Mouse (Mus musculus) erythroblast, embryonic 14.5 days (primary cell): ENCODE measurements around the gene Avp. TPM values are rescaled to one million over a fixed set of nuclear protein-coding genes. Genes with fewer than 3 reads are reported as not detected.

Experiments
- H3K27me3 ChIP-seq: 2 replicates; pipeline ENCODE4 v1.6.1; 2012; ENCODE audit warnings: inconsistent platforms; ENCODE audit not compliant: control insufficient read depth
- H3K36me3 ChIP-seq: 2 replicates; pipeline ENCODE4 v1.6.1; 2012; ENCODE audit warnings: mild to moderate bottlenecking, inconsistent platforms; ENCODE audit not compliant: control insufficient read depth
- H3K4me1 ChIP-seq: 2 replicates; pipeline ENCODE4 v1.6.1; 2012; ENCODE audit warnings: inconsistent platforms; ENCODE audit not compliant: control insufficient read depth
- H3K4me3 ChIP-seq: replicated peaks from 2 replicates; pipeline ENCODE3; 2012; ENCODE audit warnings: moderate library complexity, mild to moderate bottlenecking, inconsistent platforms
- H3K9me3 ChIP-seq: 2 replicates; pipeline ENCODE4 v1.6.1; 2012; ENCODE audit warnings: low read length, inconsistent platforms, mixed read lengths; ENCODE audit not compliant: control insufficient read depth
- GATA1 ChIP-seq: IDR thresholded peaks from 2 replicates; pipeline ENCODE4 v1.6.1; 2012; ENCODE audit warnings: low read length, inconsistent platforms, mixed read lengths
- TAL1 ChIP-seq: IDR thresholded peaks from 3 replicates; pipeline ENCODE4 v1.6.1; 2012; ENCODE audit warnings: low read length, inconsistent platforms, mixed read lengths
- polyA plus RNA-seq: library from polyadenylated mRNA; stranded (reverse); fragments of >175 nt; gene quantifications from 2 replicates; pipeline ENCODE4 v1.2.3, GENCODE M21; 2012

Avp gene
- polyA plus RNA-seq, 1 experiment: not detected

GRCm38 (mm10) chr2:130591016-130591415 is 8.7 kb upstream of the Avp start:
- Histone ChIP-seq H3K4me1 (peaks cover 5% of the 10 kb centered on the region), H3K9me3 (no peaks in the 10 kb centered on the region), H3K27me3 (no peaks in the 10 kb centered on the region), H3K4me3 (no peak overlapping the region), H3K36me3 (peaks cover 39% of the 10 kb centered on the region)
- TF ChIP-seq GATA1: no peak
- no peak for TF ChIP-seq TAL1

- TF ChIP-seq TAL1 (no peak), GATA1 (no peak)
- peaks cover 28% of the 10 kb centered on the region for H3K36me3 ChIP-seq
Observed at GRCm38 (mm10) chr2:130589761-130590160, 7.4 kb upstream of the Avp start.

GRCm38 (mm10) chr2:130589157-130589556 is 6.8 kb upstream of the Avp start:
- H3K36me3 ChIP-seq: peaks cover 24% of the 10 kb centered on the region
- TF ChIP-seq GATA1 (no peak), TAL1 (no peak)
- no peaks in the 10 kb centered on the region for H3K9me3 ChIP-seq
- H3K27me3 ChIP-seq: peaks cover under 1% of the 10 kb centered on the region; the same call in 1 of the 2 replicates
- no peak overlapping the region for H3K4me3 ChIP-seq
- H3K4me1 ChIP-seq: peaks cover 3% of the 10 kb centered on the region; the same call in 1 of the 2 replicates

More at GRCm38 (mm10) chr2:130589761-130590160, 7.4 kb upstream of the Avp start:
- Histone ChIP-seq H3K4me1 (peaks cover 3% of the 10 kb centered on the region; the same call in 1 of the 2 replicates), H3K9me3 (no peaks in the 10 kb centered on the region), H3K27me3 (no peaks in the 10 kb centered on the region), H3K4me3 (no peak overlapping the region)

- H3K36me3 ChIP-seq: peaks cover 23% of the 10 kb centered on the region
- peaks cover 3% of the 10 kb centered on the region; the same call in 1 of the 2 replicates for H3K4me1 ChIP-seq
- no peak overlapping the region for H3K4me3 ChIP-seq
- TF ChIP-seq TAL1 (no peak), GATA1 (no peak)
- peaks cover 5% of the 10 kb centered on the region; the same call in 1 of the 2 replicates for H3K27me3 ChIP-seq
- H3K9me3 ChIP-seq: no peaks in the 10 kb centered on the region
Observed at GRCm38 (mm10) chr2:130588373-130588772, 6.0 kb upstream of the Avp start.

GRCm38 (mm10) chr2:130586016-130586415 is 3.7 kb upstream of the Avp start:
- H3K4me3 ChIP-seq: no peak overlapping the region
- no peak for TF ChIP-seq TAL1
- TF ChIP-seq GATA1: no peak
- H3K9me3 ChIP-seq: no peaks in the 10 kb centered on the region
- peaks cover 3% of the 10 kb centered on the region; the same call in 1 of the 2 replicates for H3K4me1 ChIP-seq
- peaks cover 9% of the 10 kb centered on the region for H3K36me3 ChIP-seq
- H3K27me3 ChIP-seq: peaks cover 28% of the 10 kb centered on the region

- Histone ChIP-seq H3K36me3 (no peaks in the 10 kb centered on the region), H3K4me3 (no peak overlapping the region), H3K27me3 (peaks cover 48% of the 10 kb centered on the region), H3K9me3 (no peaks in the 10 kb centered on the region; the same call in 1 of the 2 replicates), H3K4me1 (peaks cover 3% of the 10 kb centered on the region; the same call in 1 of the 2 replicates)
- TF ChIP-seq GATA1 (no peak), TAL1 (no peak)
Observed at GRCm38 (mm10) chr2:130583902-130584560, 1.7 kb upstream of the Avp start.

- H3K4me3 ChIP-seq: no peak overlapping the region
- peaks cover 6% of the 10 kb centered on the region for H3K4me1 ChIP-seq
- H3K27me3 ChIP-seq: peaks cover 76% of the 10 kb centered on the region
- H3K36me3 ChIP-seq: no peaks in the 10 kb centered on the region
- TF ChIP-seq GATA1 (no peak), TAL1 (no peak)
- H3K9me3 ChIP-seq: peaks cover 4% of the 10 kb centered on the region; the same call in 1 of the 2 replicates
Observed at GRCm38 (mm10) chr2:130581201-130581600, 1.2 kb downstream of the Avp start.

- no peaks in the 10 kb centered on the region for H3K36me3 ChIP-seq
- H3K9me3 ChIP-seq: peaks cover 6% of the 10 kb centered on the region; the same call in 1 of the 2 replicates
- H3K4me1 ChIP-seq: peaks cover 6% of the 10 kb centered on the region
- H3K27me3 ChIP-seq: peaks cover 90% of the 10 kb centered on the region
- H3K4me3 ChIP-seq: no peak overlapping the region
- TF ChIP-seq GATA1: no peak
- TF ChIP-seq TAL1: no peak
Observed at GRCm38 (mm10) chr2:130579791-130580190, 2.6 kb downstream of the Avp start.

GRCm38 (mm10) chr2:130578148-130578547 is 4.2 kb downstream of the Avp start:
- Histone ChIP-seq H3K4me1 (peaks cover 6% of the 10 kb centered on the region), H3K9me3 (peaks cover 6% of the 10 kb centered on the region; the same call in 1 of the 2 replicates), H3K27me3 (peaks cover 93% of the 10 kb centered on the region), H3K4me3 (no peak overlapping the region), H3K36me3 (no peaks in the 10 kb centered on the region)
- TF ChIP-seq GATA1: no peak
- TF ChIP-seq TAL1: no peak
